Mouse (Mus musculus): ENCODE measurements around the gene Coro2b. TPM values are rescaled to one million over a fixed set of nuclear protein-coding genes. Genes with fewer than 3 reads are reported as not detected.

Coro2b gene
- 10 to 100 TPM; 91.2 to 95.5 TPM for total RNA-seq (2021)

GRCm38 (mm10) chr9:62536655-62537631, at the start of gene Coro2b:
TSS of gene Coro2b (minus strand) at chr9:62537044.
- intact Hi-C loops (cut with DNase I) = loop anchor here (5.0 kb wide), 1 partner anchor 55 kb away; no protein-coding TSS in a partner anchor
- peak; percentile 66 for DNase-seq

- intact Hi-C loops (cut with DNase I) = no loop called here
- DNase-seq = no peak
These were observed 40.7 kb upstream of the Coro2b start for GRCm38 (mm10) chr9:62577558-62577957.

GRCm38 (mm10) chr9:62569121-62569520, 32.3 kb upstream of the Coro2b start:
- no peak for DNase-seq
- intact Hi-C loops (cut with DNase I) = no loop called here

- intact Hi-C loops (cut with DNase I) = no loop called here
- DNase-seq = no peak
These were observed 31.0 kb upstream of the Coro2b start for GRCm38 (mm10) chr9:62567818-62568217.

- DNase-seq = no peak
- intact Hi-C loops (cut with DNase I) = no loop called here
These were observed 25.4 kb upstream of the Coro2b start for GRCm38 (mm10) chr9:62562236-62562635.

- no peak for DNase-seq
- intact Hi-C loops (cut with DNase I) = no loop called here
These were observed 23.6 kb upstream of the Coro2b start for GRCm38 (mm10) chr9:62560432-62560831.

- no peak for DNase-seq
- intact Hi-C loops (cut with DNase I) = no loop called here
These were observed 23.2 kb upstream of the Coro2b start for GRCm38 (mm10) chr9:62560006-62560405.

GRCm38 (mm10) chr9:62559446-62559845, 22.6 kb upstream of the Coro2b start:
- intact Hi-C loops (cut with DNase I) = loop anchor here (10.0 kb wide), 1 partner anchor 215 kb away; no protein-coding TSS in a partner anchor
- DNase-seq = no peak

- intact Hi-C loops (cut with DNase I) = loop anchor here (10.0 kb wide), 1 partner anchor 217 kb away; no protein-coding TSS in a partner anchor
- DNase-seq = no peak
These were observed 21.2 kb upstream of the Coro2b start for GRCm38 (mm10) chr9:62558058-62558457.

- intact Hi-C loops (cut with DNase I) = loop anchor here (10.0 kb wide), 1 partner anchor 218 kb away; no protein-coding TSS in a partner anchor
- DNase-seq = no peak
These were observed 19.9 kb upstream of the Coro2b start for GRCm38 (mm10) chr9:62556748-62557147.

GRCm38 (mm10) chr9:62555258-62555856, 18.5 kb upstream of the Coro2b start:
- peak; percentile 57 for DNase-seq
- intact Hi-C loops (cut with DNase I) = loop anchor here (2.0 to 10.0 kb wide), 2 partner anchors 219 to 269 kb away; no protein-coding TSS in a partner anchor

- DNase-seq = peak; percentile 48
- intact Hi-C loops (cut with DNase I) = loop anchor here (2.0 to 10.0 kb wide), 4 partner anchors 82 to 268 kb away; no protein-coding TSS in a partner anchor
These were observed 17.8 kb upstream of the Coro2b start for GRCm38 (mm10) chr9:62554606-62555005.

GRCm38 (mm10) chr9:62553366-62553940, 16.6 kb upstream of the Coro2b start:
- intact Hi-C loops (cut with DNase I) = loop anchor here (5.0 to 10.0 kb wide), 3 partner anchors 81 to 221 kb away; no protein-coding TSS in a partner anchor
- peak; percentile 85 for DNase-seq

GRCm38 (mm10) chr9:62551531-62551930, 14.7 kb upstream of the Coro2b start:
- no peak for DNase-seq
- intact Hi-C loops (cut with DNase I) = loop anchor here (5.0 to 10.0 kb wide), 3 partner anchors 79 to 223 kb away; no protein-coding TSS in a partner anchor

GRCm38 (mm10) chr9:62550661-62551093, 13.8 kb upstream of the Coro2b start:
- intact Hi-C loops (cut with DNase I) = loop anchor here (5.0 to 10.0 kb wide), 3 partner anchors 78 to 224 kb away; no protein-coding TSS in a partner anchor
- DNase-seq = peak; percentile 81

- intact Hi-C loops (cut with DNase I) = loop anchor here (5.0 to 10.0 kb wide), 3 partner anchors 78 to 225 kb away; no protein-coding TSS in a partner anchor
- peak; percentile 91 for DNase-seq
These were observed 13.0 kb upstream of the Coro2b start for GRCm38 (mm10) chr9:62549809-62550208.

GRCm38 (mm10) chr9:62547476-62547875, 10.6 kb upstream of the Coro2b start:
- intact Hi-C loops (cut with DNase I) = no loop called here
- peak; percentile 70 for DNase-seq

GRCm38 (mm10) chr9:62544856-62545255, 8.0 kb upstream of the Coro2b start:
- no peak for DNase-seq
- intact Hi-C loops (cut with DNase I) = no loop called here

- intact Hi-C loops (cut with DNase I) = no loop called here
- DNase-seq = no peak
These were observed 7.0 kb upstream of the Coro2b start for GRCm38 (mm10) chr9:62543878-62544277.

- intact Hi-C loops (cut with DNase I) = no loop called here
- DNase-seq = no peak
These were observed 4.8 kb upstream of the Coro2b start for GRCm38 (mm10) chr9:62541606-62542005.

GRCm38 (mm10) chr9:62541182-62541581, 4.3 kb upstream of the Coro2b start:
- intact Hi-C loops (cut with DNase I) = no loop called here
- DNase-seq = peak; percentile 97
